Mouse (Mus musculus) layer of hippocampus, adult 9-11 months (tissue): ENCODE measurements around the gene Gm49337.

Source experiments
- DNase-seq: peaks from one replicate; pipeline ENCODE4 v3.0.0; 2022

Gm49337 gene

DNA sequence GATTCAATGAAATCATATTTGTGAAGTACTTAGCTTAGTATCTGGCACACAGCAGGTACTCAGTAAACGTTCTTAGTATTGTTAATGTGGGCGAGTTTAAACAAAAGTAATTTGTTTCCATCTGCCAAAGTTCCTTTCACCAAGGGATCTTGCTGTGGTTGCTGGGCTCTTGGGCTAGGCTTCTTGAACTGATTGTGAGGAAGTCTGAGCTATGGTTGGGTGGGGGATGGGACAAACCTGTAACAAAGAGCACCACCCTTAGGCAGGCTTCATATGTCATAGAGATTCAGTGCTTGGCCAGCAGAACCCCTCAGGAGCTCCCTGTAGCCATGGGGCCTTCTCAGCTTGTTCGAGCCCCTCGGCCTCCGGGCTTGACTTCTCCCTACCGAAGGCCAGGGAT lies at the start of gene Gm49337, which contains the start of gene 1700042G07Rik:
Gene Gm49337, plus strand, starts transcription at position 313 of the 400 bp plus-strand sequence.
Gene 1700042G07Rik, plus strand, starts transcription at position 301 of the 400 bp plus-strand sequence.
- no peak for DNase-seq

- DNase-seq = peak; percentile 80
These were observed 49.3 kb upstream of the Gm49337 start, which contains the start of the genes Rad54l and Pomgnt1 for GRCm38 (mm10) chr4:116123602-116124519. Rad54l (minus strand) TSS chr4:116123690. Pomgnt1 (plus strand) TSS chr4:116123840.

DNA sequence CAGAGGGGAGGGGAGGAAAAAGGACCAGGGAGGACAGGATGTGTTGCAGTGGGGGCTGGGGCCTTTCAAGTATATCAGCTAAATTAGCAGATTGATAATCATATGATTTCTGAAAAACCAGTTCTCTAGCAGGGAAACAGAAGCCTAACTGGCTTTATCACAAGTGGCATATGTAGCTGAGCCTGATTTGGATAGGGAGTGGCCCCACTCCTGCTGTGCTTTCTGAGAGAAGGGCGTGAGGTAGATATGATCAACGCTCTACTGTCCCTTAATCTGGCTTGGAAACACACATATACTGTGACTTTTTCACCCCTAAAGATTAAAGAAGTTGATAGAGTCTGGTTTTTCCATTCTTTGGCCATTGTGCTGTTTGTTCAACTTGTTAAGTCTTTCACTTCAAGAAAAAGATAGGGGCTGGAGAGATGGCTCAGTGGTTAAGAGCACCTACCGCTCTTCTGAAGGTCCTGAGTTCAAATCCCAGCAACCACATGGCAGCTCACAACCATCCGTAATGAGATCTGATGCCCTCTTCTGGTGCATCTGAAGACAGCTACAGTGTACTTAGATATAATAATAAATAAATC lies 47.3 kb upstream of the Gm49337 start:
- DNase-seq = peak; percentile 32

DNA sequence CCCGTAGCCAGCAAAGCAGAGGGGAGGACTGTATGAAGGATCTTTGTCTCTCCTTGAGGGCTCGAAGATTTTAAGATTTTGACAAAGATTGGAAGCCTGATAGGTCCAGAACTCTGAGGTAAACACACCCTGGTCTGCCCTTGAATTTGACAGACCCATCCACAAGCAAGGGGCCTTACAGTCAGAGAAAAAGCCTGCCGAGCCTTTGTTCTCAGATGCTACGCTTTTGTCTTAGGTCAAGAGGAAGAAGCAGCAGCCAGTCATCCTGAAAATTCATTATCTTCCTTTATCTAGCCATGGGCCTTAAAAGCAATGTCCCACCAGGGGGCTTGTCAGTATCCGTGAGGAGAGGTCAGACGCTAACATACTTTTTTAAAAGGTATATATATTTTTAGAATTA lies 45.2 kb upstream of the Gm49337 start:
- DNase-seq = no peak

DNA sequence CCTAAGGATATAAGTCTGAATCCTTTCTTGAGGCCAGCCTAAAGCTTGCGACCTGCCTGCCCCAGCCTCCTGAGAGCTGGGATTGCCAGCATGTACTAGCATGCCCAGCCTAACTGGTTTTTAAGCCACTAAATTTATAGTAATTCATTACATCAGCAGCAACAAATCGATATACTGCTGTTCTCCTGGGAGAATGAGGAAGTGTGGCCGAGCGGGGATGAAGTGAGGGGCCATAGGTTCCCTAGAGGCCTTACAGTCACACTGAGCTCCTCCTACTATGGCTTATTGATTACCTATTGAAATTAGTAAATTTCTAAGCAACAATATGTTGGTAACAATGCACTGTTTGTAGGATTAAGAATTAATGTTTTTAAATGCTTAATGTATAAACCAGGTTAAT lies 40.1 kb upstream of the Gm49337 start:
- no peak for DNase-seq

DNA sequence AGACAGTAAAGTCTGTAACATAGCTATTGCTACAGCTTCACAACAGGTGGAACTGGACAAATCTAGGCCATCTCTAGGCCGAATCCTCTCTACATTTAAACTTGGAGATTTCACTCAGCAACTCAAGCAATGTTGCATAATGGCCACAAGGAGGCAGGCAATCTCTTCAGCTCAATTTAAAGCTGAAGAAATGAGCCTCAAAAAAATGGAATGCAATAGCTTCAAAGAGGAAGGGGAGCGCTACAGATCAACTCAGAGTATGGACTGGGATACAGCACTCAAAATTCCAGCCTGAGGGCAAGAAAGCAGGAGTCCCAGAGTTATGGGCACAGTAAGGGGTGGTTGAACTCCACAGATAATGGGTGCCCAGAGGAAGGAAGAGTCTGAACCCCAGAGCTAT lies 38.2 kb upstream of the Gm49337 start:
- no peak for DNase-seq

GRCm38 (mm10) chr4:116137421-116137996 lies 35.7 kb upstream of the Gm49337 start:
- DNase-seq = no peak

DNA sequence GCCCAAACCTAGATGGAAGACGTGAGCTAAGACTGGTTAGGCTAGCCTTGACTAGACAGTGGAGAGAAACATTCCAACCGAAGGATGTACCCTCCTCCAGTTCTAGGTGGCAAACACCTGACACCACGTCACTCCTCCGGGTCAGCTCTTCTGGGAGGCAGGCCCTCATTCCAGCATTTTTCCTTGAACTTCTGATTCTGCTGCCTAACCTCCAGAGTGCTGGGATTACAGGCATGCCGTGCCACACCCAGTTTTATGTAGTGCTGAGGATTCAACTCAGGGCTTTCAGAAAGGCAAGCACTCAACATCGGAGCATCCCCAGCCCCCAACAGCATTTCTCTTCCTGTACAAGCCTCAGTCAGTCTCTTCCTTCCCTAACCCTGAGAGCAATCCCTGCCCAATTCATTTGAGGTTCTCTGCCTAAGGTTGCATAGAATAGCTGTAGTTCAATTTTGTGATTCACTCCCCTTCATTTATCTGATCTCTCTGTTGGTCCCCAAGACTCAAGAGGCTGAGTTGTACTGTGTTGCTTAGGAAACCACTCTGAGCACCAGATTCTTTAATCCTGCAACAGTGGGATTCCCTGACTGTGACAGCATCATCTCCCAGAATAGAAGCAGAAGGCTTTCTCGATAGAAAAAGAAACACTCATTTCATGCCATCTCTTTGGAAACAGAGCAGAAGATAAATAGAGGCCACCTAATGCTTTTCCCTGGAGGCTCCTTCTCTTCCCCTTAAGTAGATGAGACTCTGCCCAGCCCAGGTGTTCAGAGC lies 32.2 kb upstream of the Gm49337 start:
- no peak for DNase-seq

DNA sequence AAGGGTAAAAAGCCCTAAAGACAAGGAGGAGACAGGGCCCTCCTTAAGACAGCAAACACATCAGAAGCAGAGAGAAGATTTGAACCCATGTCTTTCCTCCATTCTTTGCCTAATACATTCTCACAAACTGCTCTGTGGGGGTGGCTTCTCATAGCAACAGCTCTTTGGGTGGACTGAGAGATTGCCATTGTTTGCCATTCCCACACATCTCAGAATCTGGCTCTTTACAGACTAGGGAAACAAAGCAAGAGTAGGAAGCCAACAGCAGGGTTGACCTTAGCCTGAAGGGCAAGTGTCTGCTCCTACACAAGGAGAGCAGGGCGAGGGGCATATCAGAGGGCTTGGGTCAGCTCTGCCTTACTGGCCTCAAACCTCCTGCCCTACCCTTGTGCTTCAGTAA lies 31.4 kb upstream of the Gm49337 start:
- DNase-seq = no peak

DNA sequence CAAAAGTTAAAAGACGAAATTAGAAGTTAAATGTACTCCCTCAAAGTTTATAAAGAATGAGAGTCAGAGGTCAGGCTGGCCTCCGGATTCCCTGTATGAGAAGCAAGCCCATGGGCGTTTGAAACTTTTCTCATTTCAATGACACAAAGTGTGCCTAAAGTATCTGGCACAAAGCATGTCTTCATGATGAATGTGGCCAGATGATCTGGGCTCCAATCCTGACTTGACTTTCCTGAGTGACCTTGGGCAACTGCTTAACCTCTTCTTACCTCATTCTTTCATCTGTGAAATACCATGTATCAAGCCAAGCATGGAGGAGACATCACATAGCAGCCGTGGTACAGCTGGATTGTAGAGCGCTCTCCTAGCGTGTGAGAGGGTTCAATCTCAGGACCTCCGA lies 30.9 kb upstream of the Gm49337 start:
- no peak for DNase-seq

GRCm38 (mm10) chr4:116143317-116143811 lies 29.8 kb upstream of the Gm49337 start:
- DNase-seq = no peak

DNA sequence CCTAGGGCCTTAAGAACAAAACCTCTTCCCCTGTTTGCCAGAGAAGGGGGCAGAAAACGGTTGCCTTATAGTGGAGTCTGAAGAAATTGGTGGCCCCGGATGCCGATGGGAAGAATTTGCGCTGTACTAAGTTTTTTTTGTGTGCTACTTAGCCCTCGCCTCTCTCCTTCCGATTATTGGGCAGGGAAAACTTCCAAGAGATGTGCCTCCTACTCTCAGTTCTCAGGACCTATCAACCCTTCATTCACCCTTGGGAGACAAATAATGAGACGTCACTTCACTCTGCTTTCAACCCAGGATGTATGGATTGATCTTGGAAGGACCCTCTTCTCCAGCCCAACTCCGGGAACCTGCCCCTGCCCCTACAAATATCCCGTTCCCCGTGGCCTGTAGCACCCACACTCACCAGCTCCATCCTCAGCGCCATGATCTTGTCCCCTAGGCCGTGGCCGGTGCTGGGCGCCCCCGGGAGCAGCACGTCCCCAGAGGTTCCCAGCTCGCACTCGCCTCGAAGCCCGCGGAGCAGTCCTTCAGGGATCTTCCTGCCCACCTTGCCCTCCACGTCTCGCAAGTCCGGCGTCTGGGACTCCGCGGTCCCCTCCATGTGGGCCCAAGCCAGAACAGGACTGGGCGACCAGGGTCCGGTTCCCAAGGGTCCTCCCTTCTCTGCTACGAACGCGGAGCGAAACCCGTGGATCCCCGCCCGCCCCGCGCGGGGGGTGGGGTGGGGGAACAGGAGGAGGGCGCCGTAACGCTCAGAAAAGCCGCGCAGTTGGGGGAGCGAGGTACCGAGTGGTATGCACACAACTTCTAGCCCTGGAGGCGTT lies 29.1 kb upstream of the Gm49337 start:
- peak; percentile 63 for DNase-seq

DNA sequence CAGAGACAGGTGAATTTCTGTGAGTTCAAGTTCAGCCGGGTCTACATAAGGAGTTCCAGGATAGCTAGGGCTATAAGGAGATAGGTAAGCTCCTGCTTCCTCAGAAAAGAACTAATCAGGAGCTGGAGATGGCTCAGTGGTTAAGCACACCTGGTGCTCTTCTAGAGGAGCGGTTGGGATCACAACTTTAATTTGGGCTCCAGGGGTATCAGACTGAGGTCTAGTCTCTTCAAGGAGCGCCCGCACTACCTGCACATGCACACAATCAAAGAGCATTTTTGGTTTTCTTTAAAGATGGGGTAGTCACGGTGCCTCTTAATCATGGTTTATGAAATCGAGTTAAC lies 23.4 kb upstream of the Gm49337 start:
- no peak for DNase-seq

- no peak for DNase-seq
These were observed 22.9 kb upstream of the Gm49337 start for GRCm38 (mm10) chr4:116150156-116150861.

- no peak for DNase-seq
These were observed 22.3 kb upstream of the Gm49337 start for GRCm38 (mm10) chr4:116150862-116151221.

GRCm38 (mm10) chr4:116151238-116151637 lies 21.9 kb upstream of the Gm49337 start, which contains the start of gene Lurap1:
Lurap1 (minus strand) TSS chr4:116151338.
- DNase-seq = no peak

DNA sequence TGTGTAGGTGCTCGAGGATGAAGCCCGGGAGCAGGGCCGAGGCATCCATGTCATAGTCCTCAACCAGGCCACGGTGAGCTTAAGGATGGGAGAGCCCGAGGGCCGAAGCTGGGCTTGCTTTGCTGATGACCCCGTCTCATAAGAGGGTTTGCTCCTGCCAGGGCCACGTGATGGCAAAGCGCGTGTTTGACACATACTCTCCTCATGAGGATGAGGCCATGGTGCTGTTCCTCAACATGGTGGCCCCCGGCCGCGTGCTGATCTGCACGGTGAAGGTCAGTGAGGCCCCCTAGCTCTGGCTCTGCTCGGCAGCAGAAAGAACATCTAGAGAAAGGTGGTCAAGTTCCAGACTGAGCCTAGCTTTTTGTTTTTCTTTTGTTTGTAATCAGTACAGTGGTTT lies 20.5 kb upstream of the Gm49337 start:
- DNase-seq = no peak

- DNase-seq = no peak
These were observed 15.3 kb upstream of the Gm49337 start for GRCm38 (mm10) chr4:116157882-116158281.

DNA sequence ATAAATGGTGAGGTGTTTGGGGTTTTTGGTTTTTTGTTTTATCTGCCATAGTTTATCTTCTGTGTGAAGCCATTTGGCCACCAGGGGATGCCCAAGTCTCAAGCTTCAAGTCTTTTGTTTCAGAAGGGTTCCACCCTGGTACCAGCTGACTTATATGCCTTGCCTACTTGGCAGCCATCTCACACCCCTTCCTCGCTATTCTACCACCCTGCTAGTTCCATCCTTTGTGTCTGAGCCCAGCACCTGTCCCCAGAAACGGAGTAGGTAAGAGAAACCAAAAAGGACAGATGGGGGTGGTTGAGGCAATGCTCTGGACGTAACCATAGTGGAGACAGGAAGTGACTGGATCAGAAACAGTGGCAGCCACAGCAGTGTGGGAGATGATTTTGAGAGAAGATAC lies 13.3 kb upstream of the Gm49337 start:
- no peak for DNase-seq

GRCm38 (mm10) chr4:116160769-116161168 lies 12.4 kb upstream of the Gm49337 start:
- peak; percentile 88 for DNase-seq

DNA sequence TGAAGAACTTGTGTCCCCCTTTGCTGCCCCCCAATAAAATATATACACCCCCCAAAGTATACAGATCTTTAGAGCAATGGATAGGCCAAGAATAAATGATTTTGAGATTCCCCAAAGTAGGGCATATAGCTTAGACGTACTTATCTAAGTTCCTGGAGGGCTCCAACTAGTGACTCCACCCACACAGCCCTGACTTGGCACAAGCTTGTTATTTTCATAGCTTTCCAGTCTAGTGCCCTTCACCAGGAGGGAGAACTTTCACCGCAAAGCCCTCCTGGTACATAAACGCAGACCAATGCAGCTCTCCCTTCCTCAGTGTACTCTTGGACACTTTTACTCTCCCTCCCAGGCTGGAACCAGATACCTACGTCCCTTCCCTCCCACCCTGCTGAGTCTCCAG lies 11.0 kb upstream of the Gm49337 start:
- no peak for DNase-seq
